Mouse (Mus musculus) NIH3T3 (cell line): ENCODE measurements at regions not wholly inside any gene's neighbourhood (a gene's known extent, or its start where the extent isn't known, plus 50 kb on each side); places are given as distances from the start of the nearest gene placed in this dataset.

Source experiments
- DNase-seq: peaks from one replicate; pipeline ENCODE4 v3.0.0-alpha.2; 2012; ENCODE audit warnings: low read depth

DNA sequence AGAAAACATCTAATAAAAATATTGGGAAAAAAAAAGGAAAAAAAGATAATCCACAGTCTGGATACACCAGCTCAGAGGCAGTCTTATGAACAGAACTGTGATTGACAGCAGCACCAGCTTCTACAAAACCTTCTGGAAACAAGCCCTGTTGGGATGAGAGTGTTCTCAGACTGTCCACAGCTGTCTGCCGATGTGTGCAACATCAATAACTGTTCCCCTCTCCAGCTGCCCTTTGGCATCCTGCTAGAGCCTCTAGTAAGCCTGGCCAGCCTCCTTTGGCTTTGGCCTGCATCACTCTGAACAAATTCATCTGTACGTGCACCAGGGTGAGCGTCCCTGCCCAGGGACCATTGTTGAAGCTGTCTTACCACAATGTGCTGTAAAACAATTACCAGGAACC lies 137.0 kb upstream of the Irs2 start:
- no peak for DNase-seq

DNA sequence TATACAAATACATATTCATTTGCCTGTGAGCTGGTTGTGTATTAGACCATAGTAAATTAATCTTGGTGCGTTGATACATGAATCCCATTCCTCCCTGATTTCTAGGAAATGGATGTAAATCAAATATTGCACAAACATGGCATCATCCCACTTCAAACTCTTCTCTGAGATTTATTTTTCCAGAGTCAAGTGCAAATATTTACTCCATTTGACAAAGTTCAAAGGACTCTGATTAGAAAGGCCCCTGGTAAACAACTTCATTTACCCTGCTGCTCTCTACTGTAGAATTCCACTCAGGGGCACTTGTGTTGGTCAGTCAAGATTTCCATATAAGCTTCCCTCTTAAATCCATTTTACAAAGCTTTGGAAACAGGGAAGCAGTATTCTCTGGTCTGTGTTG lies 132.3 kb upstream of the Irs2 start:
- no peak for DNase-seq

DNA sequence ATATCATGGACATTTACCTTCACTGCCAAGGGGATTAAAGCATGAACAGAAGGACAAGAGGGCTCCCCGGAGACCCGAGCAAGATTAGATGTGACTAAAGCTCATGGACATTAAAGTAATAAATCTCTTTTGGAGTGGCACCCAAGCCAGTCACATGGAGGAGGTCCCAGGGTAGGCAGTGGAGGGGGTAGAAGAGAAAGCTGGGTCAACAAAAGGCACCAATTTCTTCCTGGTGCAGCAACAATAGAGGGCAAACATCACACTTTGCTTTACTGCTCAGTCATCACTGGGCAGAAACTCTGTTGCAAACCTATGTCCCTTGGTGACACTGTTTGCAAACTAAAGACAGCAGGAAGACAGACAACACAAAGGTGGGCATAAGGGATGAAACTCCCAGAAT lies 131.0 kb upstream of the Irs2 start:
- DNase-seq: no peak

DNA sequence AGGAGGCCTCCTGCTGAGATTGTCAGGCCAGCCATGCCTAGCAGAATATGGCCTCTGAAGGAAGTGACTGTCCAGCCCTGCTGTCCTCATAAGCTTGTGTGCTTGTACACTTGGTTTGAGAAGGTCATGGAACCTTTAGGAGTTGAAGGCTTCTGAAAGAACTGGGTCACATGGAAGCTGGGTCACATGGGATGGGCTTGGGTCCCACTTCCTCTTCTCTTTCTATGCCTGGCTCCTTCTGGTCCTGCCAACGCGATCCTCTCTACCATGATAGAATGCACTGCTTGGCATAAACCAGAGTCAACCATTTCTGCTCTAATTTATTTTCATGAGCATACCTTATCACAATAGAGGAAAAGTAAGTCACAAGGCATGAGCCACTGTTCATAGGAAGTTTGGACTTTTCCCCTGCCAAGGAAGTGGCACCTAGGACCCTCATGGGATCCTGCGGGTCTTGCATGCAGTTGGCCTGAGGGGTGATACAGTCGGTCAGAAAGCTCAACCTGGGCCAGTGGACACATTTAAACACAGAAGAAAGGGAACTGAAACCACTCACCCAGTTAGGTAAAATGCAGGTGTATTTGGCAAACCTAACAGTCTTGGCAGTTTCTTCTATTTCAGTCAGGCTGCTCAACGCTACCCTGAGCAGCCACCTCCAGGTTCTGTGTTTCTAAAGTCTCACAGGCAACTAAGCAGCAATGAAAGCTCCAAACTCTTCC lies 130.2 kb upstream of the Irs2 start:
- DNase-seq: no peak

DNA sequence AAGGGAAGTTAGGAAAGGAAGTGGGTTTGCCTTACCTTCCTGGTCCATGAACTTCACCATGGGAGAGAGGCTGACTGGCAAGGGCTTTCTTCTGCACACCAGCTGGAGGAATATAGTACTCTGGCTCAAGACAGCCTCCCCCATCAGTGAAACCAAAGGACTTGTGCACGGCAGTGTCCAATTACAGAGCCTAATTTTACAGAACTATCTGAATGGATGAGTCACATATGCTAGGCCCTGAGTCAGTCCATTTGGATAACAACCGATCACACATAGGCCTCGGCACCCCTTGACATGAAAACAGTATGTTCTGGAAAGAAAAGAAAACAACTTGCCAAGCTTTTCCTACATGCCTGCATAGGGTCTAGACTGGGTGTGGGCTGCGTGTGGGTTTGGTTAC lies 128.3 kb upstream of the Irs2 start:
- peak; percentile 82 for DNase-seq

DNA sequence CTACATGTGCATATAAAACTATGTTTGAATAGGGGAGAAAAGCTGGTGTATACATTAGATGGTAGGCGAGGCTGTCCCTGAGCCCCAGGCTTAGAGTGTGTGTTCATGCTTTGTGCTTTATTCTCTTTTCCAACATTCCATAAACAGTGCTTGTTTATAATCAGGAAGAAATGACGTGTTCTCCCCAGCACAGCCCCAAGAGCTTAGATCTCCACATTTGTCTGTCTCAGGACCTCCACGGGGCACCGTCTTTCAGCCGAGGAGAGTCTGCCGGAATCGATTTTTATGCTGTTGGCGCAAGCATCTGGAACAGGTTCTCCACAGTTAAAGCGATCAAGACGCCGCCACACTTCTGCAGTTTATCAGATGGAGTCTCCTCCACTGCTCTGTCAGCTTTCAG lies 126.9 kb upstream of the Irs2 start:
- DNase-seq: no peak

DNA sequence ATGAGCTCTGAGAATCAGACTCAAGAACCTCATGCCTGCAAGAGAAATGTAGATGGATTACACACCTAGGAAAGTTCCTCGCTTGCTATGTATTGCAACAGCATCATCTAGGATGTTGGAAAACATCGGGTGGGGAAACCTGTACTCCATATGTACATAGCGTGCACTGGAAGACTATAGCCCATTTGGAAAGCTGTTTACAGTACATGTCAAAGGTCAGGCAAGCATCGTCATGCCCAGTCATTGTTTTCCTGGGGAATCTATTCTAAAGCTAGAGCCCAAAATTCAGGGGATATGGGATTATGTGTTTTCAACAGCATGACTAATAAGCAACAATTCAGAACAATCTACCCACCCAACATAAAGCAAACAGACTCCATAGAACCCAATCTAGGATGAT lies 126.3 kb upstream of the Irs2 start:
- no peak for DNase-seq

DNA sequence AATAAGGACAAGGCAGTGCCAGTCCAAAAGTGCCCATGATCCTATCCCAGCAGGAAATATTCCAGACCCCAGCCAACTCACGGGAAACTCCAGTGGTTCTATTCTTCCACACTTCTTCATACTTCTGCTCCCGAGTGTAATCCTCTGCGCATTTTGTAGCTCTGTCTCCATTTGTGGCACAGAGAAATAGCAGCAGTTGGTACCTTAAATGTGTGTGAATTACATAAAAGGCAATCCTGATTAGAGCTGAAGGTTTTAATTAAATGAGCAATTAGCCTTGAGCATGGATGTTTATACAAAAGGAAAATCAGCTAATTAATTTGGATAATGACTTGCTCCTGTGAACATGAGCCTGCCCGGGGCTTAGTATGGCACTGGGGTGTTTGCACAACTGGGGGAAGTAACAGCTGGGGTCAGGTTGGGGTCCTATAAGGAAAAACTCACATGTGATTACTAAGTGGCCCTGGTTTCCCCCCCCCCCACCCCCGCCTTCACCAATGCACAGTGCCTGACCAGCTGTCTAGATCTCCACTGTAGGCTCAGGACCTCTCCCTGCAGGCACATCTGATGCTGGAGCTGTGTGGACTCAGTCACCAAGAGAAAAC lies 110.9 kb upstream of the Irs2 start:
- DNase-seq: no peak

DNA sequence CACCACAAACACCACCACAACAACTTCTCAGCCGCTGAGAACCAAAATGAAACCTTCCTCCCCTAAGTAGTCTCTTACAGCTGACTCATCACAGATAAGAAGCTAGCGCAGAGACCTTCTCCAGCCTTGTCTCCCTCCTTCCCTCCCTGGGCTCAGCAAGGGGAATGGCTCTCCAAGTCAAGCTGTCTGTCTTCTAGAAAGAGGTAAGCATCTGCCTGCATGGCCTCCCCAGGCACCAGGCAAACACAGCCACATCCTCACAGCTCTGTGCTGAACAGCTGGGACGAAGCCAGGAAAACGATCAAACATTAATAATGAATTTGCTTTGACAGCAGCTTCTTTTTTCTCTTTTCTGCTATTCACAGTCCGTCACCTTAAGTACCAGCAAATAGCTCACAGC lies 108.3 kb upstream of the Irs2 start:
- DNase-seq: peak; percentile 13

DNA sequence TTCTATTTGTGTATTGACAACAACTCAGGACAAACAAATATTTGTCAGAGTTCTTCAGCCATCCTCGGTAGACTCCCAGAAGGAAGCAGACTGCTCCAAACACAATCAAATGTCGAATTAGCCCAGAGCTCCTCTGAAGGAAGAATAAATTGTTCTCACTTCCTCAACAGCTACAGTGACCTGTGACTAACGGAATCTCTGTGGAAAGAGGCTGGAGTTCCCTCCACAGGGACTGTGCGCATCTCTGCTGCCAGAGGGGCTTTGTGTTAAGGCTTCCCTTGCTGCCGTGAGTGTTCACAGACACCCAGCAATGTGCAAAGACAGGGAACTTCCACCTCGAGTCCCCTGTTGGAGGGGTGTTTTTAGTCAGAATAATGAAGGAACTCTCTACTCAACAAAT lies 107.0 kb upstream of the Irs2 start:
- DNase-seq: no peak

DNA sequence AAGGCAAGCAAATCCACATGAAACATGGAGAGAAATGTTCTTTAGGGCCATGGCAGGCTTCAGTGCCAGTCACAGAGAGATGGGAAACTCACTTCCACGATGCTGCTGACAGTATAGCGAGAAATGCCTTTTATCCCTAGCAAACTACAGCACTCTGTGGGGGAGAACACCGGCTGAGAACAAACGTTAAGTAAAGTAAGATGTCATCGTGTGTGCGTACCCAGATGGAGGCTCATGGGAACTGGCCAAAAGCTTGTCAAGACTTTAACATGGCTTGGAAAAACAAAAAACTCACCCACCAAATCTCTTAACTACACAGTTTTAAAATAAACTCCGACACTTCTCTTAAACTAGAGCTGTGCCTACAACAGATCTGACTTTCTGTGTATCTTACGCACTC lies 106.3 kb upstream of the Irs2 start:
- no peak for DNase-seq

DNA sequence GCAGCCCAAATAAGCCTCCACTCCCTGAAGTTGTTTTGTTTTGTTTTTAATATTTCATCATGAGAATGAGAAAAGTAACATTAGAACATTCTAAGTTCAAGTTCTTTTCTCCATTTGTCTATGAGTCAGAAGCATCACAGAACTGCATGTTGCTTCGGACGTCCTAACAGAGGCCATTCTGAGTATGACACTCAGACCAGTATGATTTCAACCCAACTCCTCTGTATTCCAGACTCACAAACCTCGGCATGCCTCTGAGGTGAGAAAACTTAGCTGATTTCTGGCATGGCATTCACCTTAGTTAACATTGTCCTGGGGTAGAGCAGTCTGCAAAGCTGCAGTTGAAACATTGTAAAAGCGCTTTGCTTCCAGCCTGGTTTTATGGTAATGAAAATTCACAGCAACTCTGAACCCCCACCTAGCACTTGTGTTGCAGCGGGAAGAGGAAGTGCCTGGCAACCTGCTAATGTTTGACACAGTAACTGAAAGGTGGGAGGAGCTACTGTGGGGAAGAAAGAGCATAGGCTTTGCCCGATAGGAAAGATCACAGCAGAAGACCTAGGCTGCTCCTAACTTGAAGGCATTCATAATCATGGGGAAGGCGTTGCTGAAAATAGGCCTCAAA lies 104.8 kb upstream of the Irs2 start:
- no peak for DNase-seq

DNA sequence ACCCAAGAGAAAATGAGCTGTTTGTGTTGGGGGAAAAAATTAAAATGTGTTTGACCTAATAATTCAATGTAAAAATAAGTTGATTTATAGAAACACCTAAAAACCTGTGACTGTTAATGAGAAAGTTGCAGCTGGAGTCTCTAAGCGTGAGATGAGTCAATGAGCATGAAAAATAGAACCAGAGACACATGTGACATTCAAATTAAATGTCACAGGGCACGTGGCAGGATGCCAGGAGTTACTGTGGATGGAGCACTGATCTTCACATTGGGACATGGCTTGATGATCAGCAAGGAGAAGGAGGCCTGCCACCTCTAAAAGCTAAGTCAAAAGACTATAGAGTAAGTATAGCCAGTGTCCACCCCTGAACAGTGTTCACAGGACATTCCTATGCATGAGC lies 103.7 kb upstream of the Irs2 start:
- DNase-seq: no peak

DNA sequence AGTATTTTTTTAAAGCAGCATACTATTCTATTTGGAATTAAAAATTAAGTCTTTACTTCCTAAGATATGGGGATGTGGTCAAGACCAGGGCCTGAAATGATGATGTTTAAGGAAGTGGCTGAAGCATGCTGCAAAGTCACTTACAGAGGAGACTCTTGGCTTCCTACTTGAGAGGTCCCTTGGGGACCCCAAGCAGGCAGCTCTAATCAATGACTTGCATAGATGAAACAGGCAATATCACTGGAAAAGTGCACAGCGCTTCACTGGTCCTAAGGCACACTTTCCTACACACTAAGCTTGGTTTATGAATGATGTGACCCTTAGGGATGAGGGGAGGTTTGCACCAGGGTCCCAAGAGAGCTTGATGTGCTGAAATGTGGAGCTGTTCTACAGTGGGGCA lies 99.2 kb upstream of the Irs2 start:
- no peak for DNase-seq

DNA sequence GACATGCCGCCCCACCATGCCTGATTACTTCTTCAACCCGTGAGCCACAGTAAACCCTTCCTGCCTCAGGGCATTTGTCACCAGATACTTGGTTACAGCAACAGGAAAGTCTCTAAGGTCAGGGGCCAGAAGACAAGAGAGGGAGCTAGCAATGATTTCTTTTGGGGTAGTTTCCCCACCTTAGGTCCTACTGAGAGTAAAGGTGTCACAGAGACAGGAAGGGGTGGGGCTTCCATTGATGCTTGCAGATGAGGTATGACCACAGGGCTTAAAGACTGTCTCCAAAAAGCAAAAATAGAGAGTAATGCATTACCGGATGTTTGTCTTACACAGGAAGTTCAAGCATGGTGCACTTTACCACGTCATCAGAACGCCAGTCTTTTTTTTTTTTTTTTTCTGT lies 98.8 kb upstream of the Irs2 start:
- no peak for DNase-seq

DNA sequence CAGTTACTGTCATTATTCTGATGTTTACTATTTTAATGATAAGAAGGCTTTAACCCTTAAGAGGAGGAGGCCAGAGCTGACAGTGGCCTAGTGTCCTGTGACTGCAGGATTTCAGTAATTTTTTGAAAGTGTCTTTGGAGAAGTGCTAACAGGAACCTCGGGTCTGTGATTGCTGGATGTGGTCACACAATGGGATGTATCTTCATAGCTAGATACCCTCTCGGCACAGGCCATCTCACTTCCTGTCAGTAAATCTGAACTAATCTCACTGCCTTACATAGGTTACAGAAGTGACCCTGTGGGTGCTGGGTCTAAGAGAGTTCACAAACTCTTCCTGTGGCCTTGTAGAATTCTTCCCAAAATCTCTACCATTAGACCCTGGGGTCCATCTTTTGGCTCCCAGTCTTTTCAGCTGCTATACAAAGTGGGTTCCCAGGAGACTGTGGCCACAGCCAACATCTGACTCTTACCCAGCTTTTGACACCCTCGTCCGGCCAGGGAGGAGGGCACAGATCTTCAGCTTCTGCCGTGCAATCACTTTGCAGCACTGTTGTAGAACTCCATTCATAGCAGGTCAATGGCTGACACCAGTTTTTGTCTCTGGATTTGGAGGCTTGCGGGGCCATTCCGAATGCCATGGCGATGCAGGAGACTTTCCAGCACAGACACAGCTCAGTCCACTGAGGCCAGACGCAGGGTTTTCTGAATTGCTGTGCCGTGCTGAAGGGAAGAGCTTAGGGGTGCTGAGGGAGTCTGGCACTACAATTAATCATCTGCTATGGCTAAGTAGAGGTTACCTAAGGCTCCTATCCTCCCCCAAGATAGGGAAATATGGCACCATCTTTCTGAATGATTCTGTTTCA lies 95.7 kb upstream of the Irs2 start:
- DNase-seq: no peak

DNA sequence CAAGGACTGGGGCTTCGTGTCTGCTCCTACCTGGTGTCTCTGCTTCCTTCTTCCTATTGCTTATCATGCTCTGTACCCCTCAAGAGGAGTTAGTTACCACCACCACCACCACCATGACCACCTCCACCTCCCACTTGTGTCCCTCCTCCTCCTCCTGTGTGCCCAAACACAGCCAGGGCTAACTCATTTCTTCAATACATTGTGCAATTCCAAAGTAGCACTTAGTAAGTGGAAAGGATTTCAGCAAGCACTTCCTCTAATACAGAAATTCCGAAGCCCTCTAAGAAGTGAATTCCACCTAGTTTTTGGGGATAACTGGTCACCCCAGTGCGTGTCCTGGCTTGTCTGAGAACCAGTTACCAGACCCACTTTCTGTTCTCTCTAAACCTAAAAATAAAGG lies 92.1 kb upstream of the Irs2 start:
- DNase-seq: no peak

DNA sequence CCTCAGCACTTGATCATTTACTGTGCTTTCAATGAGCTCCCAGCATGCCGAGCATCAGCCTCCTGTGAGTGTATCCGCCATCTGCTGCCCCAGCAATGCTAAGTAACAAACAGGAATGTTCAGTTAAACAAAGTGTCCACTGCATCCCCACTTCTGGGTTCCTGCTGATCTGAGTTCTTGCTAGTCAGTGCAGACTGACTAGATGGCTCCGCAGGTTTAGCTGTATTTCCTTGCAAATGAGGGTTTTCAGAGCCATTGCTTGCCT lies 91.3 kb upstream of the Irs2 start:
- DNase-seq: no peak

DNA sequence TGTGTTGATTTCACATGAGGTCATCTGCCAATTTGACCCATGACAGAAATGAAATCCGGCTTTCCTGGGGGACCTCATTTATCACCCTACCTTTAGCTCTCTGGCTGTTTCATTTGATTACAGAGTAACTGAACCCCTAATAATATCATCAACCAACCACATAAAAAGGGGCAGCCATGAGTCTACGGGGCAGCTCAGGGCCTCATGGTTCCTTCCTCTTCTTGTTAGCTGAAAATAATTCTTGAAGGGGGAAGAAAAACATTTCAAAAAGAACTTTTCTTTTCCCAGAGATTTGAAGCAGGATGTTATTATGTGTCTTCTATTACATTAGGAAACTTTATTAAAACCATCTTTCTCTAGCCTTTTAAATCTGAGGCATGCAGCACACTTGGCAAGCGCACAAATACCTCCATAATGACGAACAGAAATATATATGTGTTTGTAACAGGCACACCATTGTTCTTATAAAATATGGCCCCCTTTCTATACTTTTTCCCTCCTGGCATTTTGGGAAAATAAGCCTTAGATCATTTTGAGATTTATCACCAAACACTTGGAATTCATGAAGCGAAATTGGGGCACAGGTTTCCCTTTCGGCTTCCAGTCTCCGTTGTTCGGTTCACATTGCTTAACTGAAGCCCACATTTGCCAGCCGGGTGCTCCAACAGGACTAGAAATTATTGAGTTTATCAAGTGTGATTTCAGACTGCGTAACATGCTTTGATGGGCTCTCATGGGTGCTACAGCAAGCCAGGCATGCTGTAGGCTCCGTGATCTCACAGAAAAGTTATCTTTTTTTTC lies 90.7 kb upstream of the Irs2 start:
- DNase-seq: peak; percentile 94

DNA sequence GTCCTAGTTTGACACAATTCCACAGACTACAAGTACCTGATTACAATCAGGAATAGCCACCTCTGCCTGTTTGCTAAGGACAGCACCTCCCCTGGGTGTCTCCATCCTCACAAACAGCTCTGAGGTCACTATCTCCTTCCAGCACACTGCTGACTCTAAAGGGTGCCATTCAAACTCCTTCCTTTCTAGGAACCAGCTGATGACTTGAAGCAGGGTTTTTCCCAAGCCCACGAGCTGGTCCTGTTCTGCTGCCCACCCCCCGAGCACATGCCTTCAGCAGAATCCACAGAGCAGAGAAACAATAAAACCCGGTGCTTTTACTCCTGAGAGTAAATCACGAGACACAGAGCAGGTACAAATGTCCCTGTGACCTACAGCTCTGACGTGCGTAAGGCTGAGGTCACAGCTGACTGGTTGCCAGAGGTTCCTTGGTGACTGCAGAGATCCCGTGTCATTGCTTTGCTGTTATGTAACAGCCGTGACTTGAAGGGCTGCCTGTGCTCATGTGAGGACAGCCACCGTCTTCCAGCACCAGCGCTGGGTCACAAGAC lies 90.0 kb upstream of the Irs2 start:
- peak; percentile 45 for DNase-seq

DNA sequence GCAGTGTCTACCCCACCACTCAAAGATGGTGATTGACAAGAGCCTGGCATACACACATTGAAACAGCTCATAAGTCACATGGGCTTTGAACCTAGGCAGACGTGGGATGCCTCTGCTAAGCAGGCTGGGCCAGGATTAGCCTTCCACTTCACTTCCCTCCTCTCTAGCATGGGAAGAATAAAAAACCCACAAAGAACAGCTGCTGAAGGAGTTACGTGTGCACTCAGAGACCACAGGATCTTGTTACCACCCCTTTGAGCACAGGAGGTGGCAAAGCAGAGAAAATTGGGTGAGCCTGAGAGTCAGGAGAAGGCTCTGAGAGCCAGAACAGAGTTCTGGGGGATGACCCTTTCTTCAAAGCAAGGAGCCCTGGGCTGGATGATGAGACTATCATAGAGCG lies 89.6 kb upstream of the Irs2 start:
- DNase-seq: no peak

DNA sequence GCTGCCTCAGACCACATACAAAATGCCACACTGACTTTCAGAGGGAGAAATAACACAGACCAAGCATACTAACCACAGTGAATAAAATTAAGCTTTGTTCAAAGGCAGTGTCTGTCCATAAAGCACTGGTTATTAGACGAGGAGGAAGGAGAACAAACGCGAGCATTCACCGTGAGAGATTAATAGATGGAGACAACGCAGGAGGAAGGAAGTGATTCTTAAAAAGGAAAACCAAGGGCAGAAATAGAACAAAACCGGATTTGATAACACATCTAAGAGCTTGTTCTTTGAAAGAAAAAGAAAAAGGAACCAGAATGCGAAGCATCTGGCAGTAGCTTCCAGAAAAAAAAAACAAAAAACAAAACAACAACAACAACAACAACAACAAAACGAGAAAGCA lies 86.3 kb upstream of the Irs2 start:
- no peak for DNase-seq
